ENCODE assay signal across 8 mouse cellular contexts in genomic region chr13:52735934-52736523, GRCm38 (mm10).
DNase-seq lines count a peak whose midpoint lies in the region; ATAC-seq lines count a peak whose summit lies in the region.

No protein-coding gene starts in this region.

- H3K4me3 ChIP-seq in hindbrain, embryonic 15.5 days: no peak overlapping the region
- no peak overlapping the region for H3K4me3 ChIP-seq in hindbrain, embryonic 11.5 days (ENCODE audit: low read depth, low read length)
- H3K4me3 ChIP-seq in lung, embryonic 15.5 days: no peak overlapping the region
- H3K4me3 ChIP-seq in midbrain, embryonic 10.5 days: no peak overlapping the region

- H3K4me1 ChIP-seq in hindbrain, embryonic 15.5 days (replicated peaks): peaks cover 12% of the 10 kb centered on the region
- no peaks in the 10 kb centered on the region for H3K4me1 ChIP-seq in hindbrain, embryonic 11.5 days (replicated peaks; ENCODE audit: control insufficient read depth, insufficient read depth, low read length)
- H3K4me1 ChIP-seq in lung, embryonic 15.5 days: peaks cover 11% of the 10 kb centered on the region
- H3K4me1 ChIP-seq in midbrain, embryonic 10.5 days: peaks cover 6% of the 10 kb centered on the region

- H3K27ac ChIP-seq in hindbrain, embryonic 15.5 days (replicated peaks): no peak overlapping the region
- H3K27ac ChIP-seq in hindbrain, embryonic 11.5 days (ENCODE audit: low read depth, low read length): no peak overlapping the region
- peak overlapping the region; percentile 36 for H3K27ac ChIP-seq in lung, embryonic 15.5 days
- H3K27ac ChIP-seq in midbrain, embryonic 10.5 days (replicated peaks): no peak overlapping the region

- H3K9me3 ChIP-seq in hindbrain, embryonic 15.5 days: no peaks in the 10 kb centered on the region
- no peaks in the 10 kb centered on the region for H3K9me3 ChIP-seq in hindbrain, embryonic 11.5 days (ENCODE audit: control insufficient read depth, low read length)
- no peaks in the 10 kb centered on the region for H3K9me3 ChIP-seq in lung, embryonic 15.5 days
- H3K9me3 ChIP-seq in midbrain, embryonic 10.5 days (replicated peaks): no peaks in the 10 kb centered on the region

- no peaks in the 10 kb centered on the region for H3K27me3 ChIP-seq in hindbrain, embryonic 15.5 days
- H3K27me3 ChIP-seq in hindbrain, embryonic 11.5 days (ENCODE audit: control insufficient read depth, insufficient read depth, low read length): no peaks in the 10 kb centered on the region
- H3K27me3 ChIP-seq in lung, embryonic 15.5 days: no peaks in the 10 kb centered on the region
- no peaks in the 10 kb centered on the region for H3K27me3 ChIP-seq in midbrain, embryonic 10.5 days (ENCODE audit: low read depth, poor library complexity, severe bottlenecking)

- intact Hi-C loops in heart, postnatal 36 days (cut with DNase I): no loop called here

- H3K9ac ChIP-seq in hindbrain, embryonic 15.5 days: no peak overlapping the region
- no peak overlapping the region for H3K9ac ChIP-seq in hindbrain, embryonic 11.5 days (ENCODE audit: low read depth, low read length)
- no peak overlapping the region for H3K9ac ChIP-seq in lung, embryonic 15.5 days

- WGBS in hindbrain, embryonic 15.5 days: 41% methylated on average over 19 of the region's 19 CpGs
- 68% methylated on average over 19 of the region's 19 CpGs for WGBS in hindbrain, embryonic 11.5 days
- WGBS in lung, embryonic 15.5 days: 39% methylated on average over 19 of the region's 19 CpGs
- WGBS in midbrain, embryonic 10.5 days: 82% methylated on average over 19 of the region's 19 CpGs

- no peak overlapping the region for H3K4me2 ChIP-seq in hindbrain, embryonic 15.5 days
- H3K4me2 ChIP-seq in hindbrain, embryonic 11.5 days (replicated peaks; ENCODE audit: low read depth, low read length): no peak overlapping the region
- H3K4me2 ChIP-seq in lung, embryonic 15.5 days: no peak overlapping the region

- no peak for DNase-seq in hindbrain, embryonic 11.5 days (ENCODE audit: low spot score)
- DNase-seq in brain, adult 2 months (ENCODE audit: low read depth, low spot score): peak; percentile 13
- peak; percentile 35 for DNase-seq in heart, postnatal 36 days
- no peak for DNase-seq in embryo, embryonic 10 days (ENCODE audit: low spot score)
- no peak for DNase-seq in midbrain, embryonic 10.5 days (ENCODE audit: low spot score)
- DNase-seq in spleen, adult 12 weeks (ENCODE audit: low spot score): no peak

- 0 out of 2 replicates have a peak, but pooled peaks have one; percentile 19 for ATAC-seq in hindbrain, embryonic 15.5 days (ENCODE audit: low FRiP score, low read depth)
- no peak for ATAC-seq in hindbrain, embryonic 11.5 days (ENCODE audit: low FRiP score)
- ATAC-seq in lung, embryonic 15.5 days (ENCODE audit: borderline replicate concordance, extremely low read depth, low FRiP score, low TSS enrichment): peak; percentile 52; the same call in 1 of the 2 replicates

- no peaks in the 10 kb centered on the region for H3K36me3 ChIP-seq in hindbrain, embryonic 15.5 days
- no peaks in the 10 kb centered on the region for H3K36me3 ChIP-seq in hindbrain, embryonic 11.5 days (ENCODE audit: control insufficient read depth, insufficient read depth, low read length)
- no peaks in the 10 kb centered on the region for H3K36me3 ChIP-seq in lung, embryonic 15.5 days
- no peaks in the 10 kb centered on the region for H3K36me3 ChIP-seq in midbrain, embryonic 10.5 days

Comparison
In these comparisons a context has a peak if more than half of its experiments do, and no peak if none do; other contexts are left out.
1. DNase-seq: peak in brain, adult 2 months (single experiment) and heart, postnatal 36 days (2 of 2); none in hindbrain, embryonic 11.5 days (single experiment), embryo, embryonic 10 days (single experiment), midbrain, embryonic 10.5 days (single experiment) and spleen, adult 12 weeks (single experiment).